Mouse (Mus musculus): Measurements from ENCODE around the gene Mansc1. TPM values are rescaled to one million over a fixed set of nuclear protein-coding genes. Genes with fewer than 3 reads are reported as not detected.

Gene Mansc1
- polyA plus RNA-seq, 1 experiment from 2014 or later, result 7.1 TPM

GRCm38 (mm10) chr6:134594569-134595442, 37.5 kb downstream of the Mansc1 start:
- Histone ChIP-seq H3K4me1 (replicated peaks) (no peaks in the 10 kb centered on the region; the same call in 1 of the 2 replicates), H3K9ac (no peak overlapping the region), H3K27me3 (replicated peaks) (no peaks in the 10 kb centered on the region), H3K4me3 (no peak overlapping the region), H3K27ac (ENCODE audit: poor library complexity, severe bottlenecking) (no peak overlapping the region), H3K36me3 (no peaks in the 10 kb centered on the region), H3K4me2 (no peak overlapping the region; the same call in 1 of the 2 replicates), H3K9me3 (replicated peaks) (no peaks in the 10 kb centered on the region)
- ATAC-seq (ENCODE audit: insufficient number of reproducible peaks, low FRiP score), result peak; percentile 83
- WGBS, result 69% methylated on average over 20 of the region's 21 CpGs

DNA sequence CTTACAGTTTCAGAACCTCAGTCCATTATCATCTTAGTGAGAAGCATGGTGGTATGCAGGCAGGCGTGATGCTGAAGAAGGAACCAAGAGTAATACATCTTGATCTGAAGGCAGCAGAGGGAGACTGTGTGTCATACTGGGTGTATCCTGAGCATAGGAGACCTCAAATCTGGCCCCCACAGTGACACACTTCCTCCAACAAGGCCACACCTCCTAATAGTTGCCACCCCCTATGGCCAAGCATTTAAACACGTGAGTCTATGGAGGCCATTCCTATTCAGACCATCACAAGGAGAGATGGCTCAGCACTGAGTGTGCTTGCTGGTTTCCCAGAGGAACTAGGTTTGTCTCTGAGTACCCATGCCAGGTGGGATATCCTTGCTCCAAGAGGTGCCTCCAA, 40.7 kb downstream of the Mansc1 start:
- WGBS, result 71% methylated on average over 2 of the region's 2 CpGs
- ATAC-seq (ENCODE audit: insufficient number of reproducible peaks, low FRiP score), result no peak

GRCm38 (mm10) chr6:134586241-134586640, 46.0 kb downstream of the Mansc1 start:
- no peaks in the 10 kb centered on the region for H3K36me3 ChIP-seq
- no peaks in the 10 kb centered on the region for H3K9me3 ChIP-seq (replicated peaks)
- H3K9ac ChIP-seq, result no peak overlapping the region
- H3K27ac ChIP-seq (ENCODE audit: poor library complexity, severe bottlenecking), result no peak overlapping the region
- 75% methylated on average over 5 of the region's 5 CpGs for WGBS
- no peaks in the 10 kb centered on the region for H3K27me3 ChIP-seq (replicated peaks)
- no peak for ATAC-seq (ENCODE audit: insufficient number of reproducible peaks, low FRiP score)
- no peak overlapping the region for H3K4me3 ChIP-seq
- no peaks in the 10 kb centered on the region for H3K4me1 ChIP-seq (replicated peaks)
- H3K4me2 ChIP-seq, result no peak overlapping the region

More for the DNA sequence above, 40.7 kb downstream of the Mansc1 start:
- H3K4me2 ChIP-seq, result no peak overlapping the region
- no peaks in the 10 kb centered on the region for H3K9me3 ChIP-seq (replicated peaks)
- no peak overlapping the region for H3K9ac ChIP-seq
- H3K36me3 ChIP-seq, result no peaks in the 10 kb centered on the region
- H3K27me3 ChIP-seq (replicated peaks), result no peaks in the 10 kb centered on the region
- no peaks in the 10 kb centered on the region; the same call in 1 of the 2 replicates for H3K4me1 ChIP-seq (replicated peaks)
- H3K4me3 ChIP-seq, result no peak overlapping the region
- no peak overlapping the region for H3K27ac ChIP-seq (ENCODE audit: poor library complexity, severe bottlenecking)

GRCm38 (mm10) chr6:134584616-134585015, 47.7 kb downstream of the Mansc1 start:
- H3K36me3 ChIP-seq, result no peaks in the 10 kb centered on the region
- no peak overlapping the region for H3K9ac ChIP-seq
- no peaks in the 10 kb centered on the region for H3K4me1 ChIP-seq (replicated peaks)
- no peak overlapping the region for H3K4me2 ChIP-seq
- H3K9me3 ChIP-seq (replicated peaks), result no peaks in the 10 kb centered on the region
- no peak overlapping the region for H3K27ac ChIP-seq (ENCODE audit: poor library complexity, severe bottlenecking)
- H3K4me3 ChIP-seq, result no peak overlapping the region
- H3K27me3 ChIP-seq (replicated peaks), result no peaks in the 10 kb centered on the region
- 85% methylated on average over 2 of the region's 2 CpGs for WGBS
- ATAC-seq (ENCODE audit: insufficient number of reproducible peaks, low FRiP score), result no peak

GRCm38 (mm10) chr6:134582110-134582509, 50.2 kb downstream of the Mansc1 start:
- H3K4me1 ChIP-seq (replicated peaks), result no peaks in the 10 kb centered on the region
- H3K36me3 ChIP-seq, result no peaks in the 10 kb centered on the region
- H3K4me2 ChIP-seq, result no peak overlapping the region
- no peak overlapping the region for H3K4me3 ChIP-seq
- ATAC-seq (ENCODE audit: insufficient number of reproducible peaks, low FRiP score), result no peak
- no peak overlapping the region for H3K9ac ChIP-seq
- 83% methylated on average over 5 of the region's 5 CpGs for WGBS
- H3K9me3 ChIP-seq (replicated peaks), result no peaks in the 10 kb centered on the region
- H3K27me3 ChIP-seq (replicated peaks), result no peaks in the 10 kb centered on the region
- no peak overlapping the region for H3K27ac ChIP-seq (ENCODE audit: poor library complexity, severe bottlenecking)

- no peaks in the 10 kb centered on the region for H3K36me3 ChIP-seq
- no peak overlapping the region for H3K4me3 ChIP-seq
- H3K27me3 ChIP-seq (replicated peaks), result no peaks in the 10 kb centered on the region
- no peak overlapping the region for H3K27ac ChIP-seq (ENCODE audit: poor library complexity, severe bottlenecking)
- ATAC-seq (ENCODE audit: insufficient number of reproducible peaks, low FRiP score), result no peak
- peaks cover 12% of the 10 kb centered on the region for H3K4me1 ChIP-seq (replicated peaks)
- H3K9ac ChIP-seq, result no peak overlapping the region
- WGBS, result 87% methylated on average over 4 of the region's 4 CpGs
- H3K9me3 ChIP-seq (replicated peaks), result no peaks in the 10 kb centered on the region
- H3K4me2 ChIP-seq, result no peak overlapping the region
Observed at GRCm38 (mm10) chr6:134579506-134579905, 52.8 kb downstream of the Mansc1 start.

GRCm38 (mm10) chr6:134578039-134578438, 54.2 kb downstream of the Mansc1 start:
- ATAC-seq (ENCODE audit: insufficient number of reproducible peaks, low FRiP score), result no peak
- Histone ChIP-seq H3K36me3 (no peaks in the 10 kb centered on the region), H3K4me3 (no peak overlapping the region), H3K9me3 (replicated peaks) (no peaks in the 10 kb centered on the region), H3K9ac (no peak overlapping the region), H3K27ac (ENCODE audit: poor library complexity, severe bottlenecking) (no peak overlapping the region), H3K4me1 (replicated peaks) (peaks cover 15% of the 10 kb centered on the region), H3K27me3 (replicated peaks) (no peaks in the 10 kb centered on the region), H3K4me2 (no peak overlapping the region)
- WGBS, result 64% methylated on average over 6 of the region's 6 CpGs

DNA sequence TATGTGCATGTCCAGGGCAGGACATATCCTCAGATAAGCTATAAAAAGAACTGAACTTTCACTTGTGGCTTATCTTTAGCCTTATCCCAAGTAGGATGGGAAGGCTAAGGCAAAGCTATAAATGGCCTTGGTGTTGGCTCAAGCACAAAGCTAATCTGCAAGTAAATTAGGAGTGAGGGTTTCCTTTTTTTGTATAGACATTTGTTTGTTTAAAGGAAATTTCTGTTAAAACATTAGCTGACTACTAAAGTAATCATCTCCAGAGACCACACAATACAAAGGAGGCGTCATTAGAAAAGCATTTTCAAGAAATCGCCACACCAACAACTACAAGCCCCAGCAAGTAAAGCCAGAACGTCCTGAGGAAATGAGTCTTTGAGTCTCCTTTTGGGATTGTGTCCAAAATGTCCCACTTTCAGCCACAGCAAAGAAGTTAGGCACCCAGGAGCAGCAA, 57.0 kb downstream of the Mansc1 start:
- 56% methylated on average over 3 of the region's 3 CpGs for WGBS
- peaks cover 15% of the 10 kb centered on the region for H3K4me1 ChIP-seq (replicated peaks)

GRCm38 (mm10) chr6:134567986-134568556, 64.2 kb downstream of the Mansc1 start:
- ATAC-seq (ENCODE audit: insufficient number of reproducible peaks, low FRiP score), result no peak
- no peaks in the 10 kb centered on the region for H3K27me3 ChIP-seq (replicated peaks)
- H3K36me3 ChIP-seq, result no peaks in the 10 kb centered on the region
- no peak overlapping the region for H3K27ac ChIP-seq (ENCODE audit: poor library complexity, severe bottlenecking)
- H3K4me3 ChIP-seq, result no peak overlapping the region
- peaks cover 3% of the 10 kb centered on the region for H3K4me1 ChIP-seq (replicated peaks)
- peaks cover 7% of the 10 kb centered on the region; the same call in 1 of the 2 replicates for H3K9me3 ChIP-seq (replicated peaks)
- H3K4me2 ChIP-seq, result no peak overlapping the region
- WGBS, result 76% methylated on average over 5 of the region's 5 CpGs
- no peak overlapping the region for H3K9ac ChIP-seq

More for the DNA sequence above, 57.0 kb downstream of the Mansc1 start:
- Histone ChIP-seq H3K4me2 (no peak overlapping the region), H3K27me3 (replicated peaks) (no peaks in the 10 kb centered on the region), H3K9ac (no peak overlapping the region), H3K27ac (ENCODE audit: poor library complexity, severe bottlenecking) (no peak overlapping the region), H3K9me3 (replicated peaks) (peaks cover 7% of the 10 kb centered on the region; the same call in 1 of the 2 replicates), H3K4me3 (no peak overlapping the region), H3K36me3 (no peaks in the 10 kb centered on the region)
- no peak for ATAC-seq (ENCODE audit: insufficient number of reproducible peaks, low FRiP score)

- H3K27ac ChIP-seq (ENCODE audit: poor library complexity, severe bottlenecking), result peak within 1 kb of the TSS; percentile 95
- peaks cover 12% of the 10 kb centered on the region for H3K4me1 ChIP-seq (replicated peaks)
- H3K9me3 ChIP-seq (replicated peaks), result peaks cover 6% of the 10 kb centered on the region; the same call in 1 of the 2 replicates
- H3K9ac ChIP-seq, result peak within 1 kb of the TSS; percentile 98
- WGBS, result under 1% methylated on average over 87 of the region's 99 CpGs
- H3K36me3 ChIP-seq, result no peaks in the 10 kb centered on the region
- peak within 1 kb of the TSS; percentile 100 for H3K4me3 ChIP-seq
- ATAC-seq (ENCODE audit: insufficient number of reproducible peaks, low FRiP score), result peak; percentile 90
- H3K27me3 ChIP-seq (replicated peaks), result no peaks in the 10 kb centered on the region
- peak within 1 kb of the TSS; percentile 82 for H3K4me2 ChIP-seq
Observed at GRCm38 (mm10) chr6:134566818-134567485, 65.3 kb downstream of the Mansc1 start, which contains the start of gene Lrp6. Lrp6 (minus strand) TSS chr6:134566965.

All from heart, embryonic 12.5 days (tissue).